8 mouse cellular contexts compared by ENCODE assay signal in the genomic region with DNA sequence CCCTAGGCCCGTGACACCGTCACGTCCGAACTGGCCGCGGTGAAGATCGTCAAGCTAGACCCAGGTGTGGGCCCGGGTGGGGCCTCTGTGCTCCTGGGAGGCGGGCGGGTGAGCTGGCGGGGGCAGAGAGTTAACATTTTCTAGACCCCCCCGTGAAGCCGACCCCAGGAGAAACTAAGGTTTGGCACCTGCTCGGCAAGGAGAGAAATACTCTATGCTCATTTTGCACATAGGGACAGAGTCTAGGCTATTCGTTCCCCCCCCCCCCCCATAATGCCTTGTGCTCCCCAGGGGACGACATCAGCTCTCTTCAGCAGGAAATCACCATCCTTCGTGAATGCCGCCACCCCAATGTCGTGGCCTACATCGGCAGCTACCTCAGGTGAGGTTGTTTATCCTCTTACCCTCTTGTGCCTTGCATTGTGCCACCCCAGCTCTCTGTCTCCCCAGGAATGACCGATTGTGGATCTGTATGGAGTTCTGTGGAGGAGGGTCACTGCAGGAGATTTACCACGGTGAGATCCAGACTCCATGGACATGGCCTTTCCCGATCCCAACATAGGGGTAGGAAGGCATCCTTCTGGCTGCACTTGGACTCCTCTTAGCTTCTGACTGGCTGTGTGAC. TPM values are rescaled to one million over a fixed set of nuclear protein-coding genes. Genes with fewer than 3 reads are reported as not detected.
DNase-seq lines count a peak whose midpoint lies in the region; ATAC-seq and TF ChIP-seq lines count a peak whose summit lies in the region.

No protein-coding gene starts in this region.

- H3K9ac ChIP-seq in limb, embryonic 15.5 days, result peak overlapping the region; percentile 70

- 8% methylated on average over 23 of the region's 23 CpGs for WGBS in limb, embryonic 15.5 days
- 3% methylated on average over 23 of the region's 23 CpGs for WGBS in thymus, adult 2 months

- peaks cover 38% of the 10 kb centered on the region for H3K4me1 ChIP-seq in limb, embryonic 15.5 days
- H3K4me1 ChIP-seq in thymus, adult 2 months (replicated peaks; ENCODE audit: control insufficient read depth, insufficient read depth, low read length), result peaks cover 39% of the 10 kb centered on the region

- no peaks in the 10 kb centered on the region for H3K9me3 ChIP-seq in limb, embryonic 15.5 days

- no peaks in the 10 kb centered on the region for H3K27me3 ChIP-seq in limb, embryonic 15.5 days
- H3K27me3 ChIP-seq in thymus, adult 2 months (ENCODE audit: control insufficient read depth, insufficient read depth, low read length), result no peaks in the 10 kb centered on the region

- TF ChIP-seq POLR2A in thymus, adult 2 months (IDR thresholded peaks at IDR 0.05; ENCODE audit: control insufficient read depth, extremely low read depth, insufficient read depth, low read length, poor library complexity), result no peak

- H3K36me3 ChIP-seq in limb, embryonic 15.5 days, result peaks cover 79% of the 10 kb centered on the region
- peaks cover 12% of the 10 kb centered on the region for H3K36me3 ChIP-seq in thymus, adult 2 months (ENCODE audit: control insufficient read depth, insufficient read depth, low read length)

- peak overlapping the region; percentile 73 for H3K4me3 ChIP-seq in limb, embryonic 15.5 days
- peak overlapping the region; percentile 80 for H3K4me3 ChIP-seq in thymus, adult 2 months (ENCODE audit: control insufficient read depth, insufficient read depth, low read length)

- DNase-seq in adrenal gland, adult (ENCODE audit: inconsistent age in 2 of 2, low spot score in 1 of 2), result peak; percentile 38 to 65
- no peak for DNase-seq in adrenal gland, postnatal 25 days
- DNase-seq in spleen, adult 18-20 months, result peak; percentile 32 to 42
- DNase-seq in spleen, adult 12 weeks (ENCODE audit: low spot score), result no peak
- DNase-seq in thymus, adult 2 months, result no peak
- DNase-seq in gastrocnemius, adult 8-10 months (ENCODE audit: low spot score in 2 of 2), result no peak
- DNase-seq in kidney, postnatal 36 days, result no peak

- H3K27ac ChIP-seq in limb, embryonic 15.5 days, result peak overlapping the region; percentile 54; the same call in 1 of the 2 replicates
- peak overlapping the region; percentile 83 for H3K27ac ChIP-seq in thymus, adult 2 months (ENCODE audit: control insufficient read depth, insufficient read depth, low read length)

- ATAC-seq in limb, embryonic 15.5 days (ENCODE audit: insufficient number of reproducible peaks, low FRiP score, low TSS enrichment, low read depth), result 0 out of 2 replicates have a peak, but pooled peaks have one; percentile 1

- TF ChIP-seq CTCF in thymus, adult 2 months (IDR thresholded peaks at IDR 0.05; ENCODE audit: borderline replicate concordance, control insufficient read depth, extremely low read depth, insufficient read depth, low read length, poor library complexity), result no peak

- peak overlapping the region; percentile 90 for H3K4me2 ChIP-seq in limb, embryonic 15.5 days

RNA-seq across cellular contexts. Expression of a gene that starts 0.6 kb away (rescaled TPM):
- 44.7 and 56.3 TPM in 2 replicates for total RNA-seq in adrenal gland, postnatal 25 days (2021)
- 14.6 and 16.2 TPM in 2 replicates for polyA plus RNA-seq in limb, embryonic 15.5 days (2015; fragmentation: Nextera tagmentation; extraction: Ambion mirVana)
- polyA plus RNA-seq in thymus, adult 2 months (2012; rRNA removed), result 1,004 and 1,040 TPM in 2 replicates
- total RNA-seq in gastrocnemius, adult 8-10 months (2022), result 10 to 100 TPM in 1 of 4 experiments, 1 to 10 TPM in 3; 6.9 to 10.7 (median 8.0) TPM

RNA-seq across cellular contexts. Expression of a gene that starts 6.8 kb away (rescaled TPM):
- 60.1 and 69.7 TPM in 2 replicates for total RNA-seq in adrenal gland, postnatal 25 days (2021)
- polyA plus RNA-seq in limb, embryonic 15.5 days (2015; fragmentation: Nextera tagmentation; extraction: Ambion mirVana), result 81.5 and 81.7 TPM in 2 replicates
- 141 and 143 TPM in 2 replicates for polyA plus RNA-seq in thymus, adult 2 months (2012; rRNA removed)
- 1 to 10 TPM; 5.3 to 7.9 (median 6.3) TPM for total RNA-seq in gastrocnemius, adult 8-10 months (2022)

RNA-seq across cellular contexts. Expression of a gene that starts 21.9 kb away (rescaled TPM):
- total RNA-seq in adrenal gland, postnatal 25 days (2021), result 211 and 245 TPM in 2 replicates
- 115 TPM in 2 replicates for polyA plus RNA-seq in limb, embryonic 15.5 days (2015; fragmentation: Nextera tagmentation; extraction: Ambion mirVana)
- polyA plus RNA-seq in thymus, adult 2 months (2012; rRNA removed), result 365 and 553 TPM in 2 replicates
- 10 to 100 TPM; 69.0 to 88.0 (median 73.8) TPM for total RNA-seq in gastrocnemius, adult 8-10 months (2022)

RNA-seq across cellular contexts. Expression of a gene that starts 35.3 kb away (rescaled TPM):
- 22.8 and 34.2 TPM in 2 replicates for total RNA-seq in adrenal gland, postnatal 25 days (2021)
- polyA plus RNA-seq in limb, embryonic 15.5 days (2015; fragmentation: Nextera tagmentation; extraction: Ambion mirVana), result 1.4 and 2.0 TPM in 2 replicates
- 12.8 and 12.9 TPM in 2 replicates for polyA plus RNA-seq in thymus, adult 2 months (2012; rRNA removed)
- total RNA-seq in gastrocnemius, adult 8-10 months (2022), result 10 to 100 TPM in 1 of 4 experiments, 1 to 10 TPM in 3; 7.6 to 11.5 (median 8.5) TPM

RNA-seq across cellular contexts. Expression of a gene that starts 42.6 kb away (rescaled TPM):
- 61.6 and 85.9 TPM in 2 replicates for total RNA-seq in adrenal gland, postnatal 25 days (2021)
- polyA plus RNA-seq in limb, embryonic 15.5 days (2015; fragmentation: Nextera tagmentation; extraction: Ambion mirVana), result 23.4 and 89.0 TPM in 2 replicates
- polyA plus RNA-seq in thymus, adult 2 months (2012; rRNA removed), result 6.5 and 41.6 TPM in 2 replicates
- 1,000 to 10,000 TPM; 8,302 to 9,332 (median 8,668) TPM for total RNA-seq in gastrocnemius, adult 8-10 months (2022)

Comparison
In these comparisons a context has a peak if more than half of its experiments do, and no peak if none do; other contexts are left out.
1. DNase-seq: peak in adrenal gland, adult (2 of 2) and spleen, adult 18-20 months (2 of 2); none in adrenal gland, postnatal 25 days (single experiment), spleen, adult 12 weeks (single experiment), thymus, adult 2 months (single experiment), gastrocnemius, adult 8-10 months (0 of 2) and kidney, postnatal 36 days (0 of 2).